ENCODE assay signal across 16 mouse cellular contexts in genomic region chr14:46914356-46914755, GRCm38 (mm10). TPM values are rescaled to one million over a fixed set of nuclear protein-coding genes. Genes with fewer than 3 reads are reported as not detected.
DNase-seq lines count a peak whose midpoint lies in the region; ATAC-seq and TF ChIP-seq lines count a peak whose summit lies in the region.
"Had no signal": no experiment of that assay in that cellular context is flagged by ENCODE, and none has a peak within 500 bp of the region (broad histone marks: within the 10 kb centered on the region; RNA-seq: fewer than 3 reads in every experiment).

No protein-coding gene starts in this region.

- H3K36me3 ChIP-seq in forebrain, embryonic 16.5 days (ENCODE audit: control insufficient read depth, insufficient read depth) = no peaks in the 10 kb centered on the region
- H3K36me3 ChIP-seq in forebrain, embryonic 12.5 days (replicated peaks) = no peaks in the 10 kb centered on the region
- H3K36me3 ChIP-seq: limb, embryonic 12.5 days had no signal

- H3K4me3 ChIP-seq in forebrain, embryonic 16.5 days (replicated peaks; ENCODE audit: low read length) = no peak overlapping the region
- H3K4me3 ChIP-seq in forebrain, embryonic 12.5 days (replicated peaks) = no peak overlapping the region
- no peak overlapping the region for H3K4me3 ChIP-seq in layer of hippocampus, adult 2 months
- H3K4me3 ChIP-seq: heart, embryonic 13.5 days; limb, embryonic 12.5 days had no signal

- H3K4me2 ChIP-seq in forebrain, embryonic 16.5 days (ENCODE audit: low read length) = no peak overlapping the region
- no peak overlapping the region for H3K4me2 ChIP-seq in forebrain, embryonic 12.5 days
- H3K4me2 ChIP-seq: heart, embryonic 13.5 days; limb, embryonic 12.5 days had no signal

- no peaks in the 10 kb centered on the region for H3K9me3 ChIP-seq in forebrain, embryonic 16.5 days (ENCODE audit: control insufficient read depth, low read length)
- no peaks in the 10 kb centered on the region for H3K9me3 ChIP-seq in forebrain, embryonic 12.5 days
- H3K9me3 ChIP-seq: heart, embryonic 13.5 days; limb, embryonic 12.5 days had no signal

- WGBS in forebrain, embryonic 16.5 days = 36% methylated on average over 6 of the region's 6 CpGs
- WGBS in forebrain, embryonic 12.5 days = 79% methylated on average over 6 of the region's 6 CpGs

- no peak overlapping the region for H3K9ac ChIP-seq in forebrain, embryonic 16.5 days (replicated peaks; ENCODE audit: low read depth, low read length)
- no peak overlapping the region for H3K9ac ChIP-seq in forebrain, embryonic 12.5 days
- H3K9ac ChIP-seq: heart, embryonic 13.5 days; limb, embryonic 12.5 days had no signal

- no peaks in the 10 kb centered on the region for H3K27me3 ChIP-seq in forebrain, embryonic 16.5 days (replicated peaks; ENCODE audit: control insufficient read depth, insufficient read depth, low read length)
- H3K27me3 ChIP-seq in forebrain, embryonic 12.5 days = no peaks in the 10 kb centered on the region
- H3K27me3 ChIP-seq: heart, embryonic 13.5 days; limb, embryonic 12.5 days had no signal

- ATAC-seq in forebrain, embryonic 16.5 days = peak; percentile 40; the same call in 1 of the 2 replicates
- no peak for ATAC-seq in forebrain, embryonic 12.5 days (ENCODE audit: low FRiP score)
- ATAC-seq in megakaryocyte progenitor cell, adult 5-6 weeks (replicated peaks; ENCODE audit: poor library complexity) = no peak
- ATAC-seq: intestine, embryonic 16.5 days had no signal

- no peak for TF ChIP-seq CTCF in layer of hippocampus, adult 2 months (conservative IDR thresholded peaks at IDR 0.05)

- H3K27ac ChIP-seq in forebrain, embryonic 16.5 days (ENCODE audit: low read length) = no peak overlapping the region
- H3K27ac ChIP-seq in forebrain, embryonic 12.5 days = no peak overlapping the region
- H3K27ac ChIP-seq in layer of hippocampus, adult 2 months = 0 out of 2 replicates have a peak overlapping the region, but pooled peaks have one; percentile 14
- H3K27ac ChIP-seq: heart, embryonic 13.5 days; limb, embryonic 12.5 days had no signal

- peak in 1 of 2 experiments; percentile 7 for DNase-seq in layer of hippocampus, adult 2 months (ENCODE audit: low spot score in 2 of 2)
- no peak for DNase-seq in layer of hippocampus, postnatal 14 days (ENCODE audit: low spot score in 2 of 2)
- peak; percentile 77 for DNase-seq in brain, adult 2 months (ENCODE audit: low read depth, low spot score)
- peak; percentile 66 to 78 for DNase-seq in cerebellum, postnatal 14 days
- no peak for DNase-seq in embryo, embryonic 11 days
- DNase-seq: layer of hippocampus, adult 9-11 months; lung, postnatal 14 days; spleen, adult 18-20 months; thymus, adult 2 months had no signal

- H3K4me1 ChIP-seq in forebrain, embryonic 16.5 days (replicated peaks; ENCODE audit: control insufficient read depth, insufficient read depth, low read length) = peaks cover 10% of the 10 kb centered on the region
- no peaks in the 10 kb centered on the region for H3K4me1 ChIP-seq in forebrain, embryonic 12.5 days

RNA-seq across cellular contexts. Expression of gene Samd4, which starts 31.7 kb away (rescaled TPM):
- 5.9 and 6.6 TPM in 2 replicates for polyA plus RNA-seq in forebrain, embryonic 16.5 days (2015; fragmentation: Nextera tagmentation; extraction: Ambion mirVana)
- 5.0 and 5.3 TPM in 2 replicates for polyA plus RNA-seq in forebrain, embryonic 12.5 days (2016; fragmentation: Nextera tagmentation; extraction: Ambion mirVana)
- total RNA-seq in layer of hippocampus, adult 2 months (2021) = 10 to 100 TPM; 11.2 to 14.4 TPM
- total RNA-seq in layer of hippocampus, postnatal 14 days (2021) = 10 to 100 TPM; 10.9 to 11.2 TPM
- 0.15 TPM in 1 of 2 replicates, not detected in the other for total RNA-seq in megakaryocyte progenitor cell, adult 5-6 weeks (2015)
- total RNA-seq in megakaryocyte progenitor cell, adult 5-6 weeks (2017) = 0.10 TPM in 1 of 2 replicates, not detected in the other
- total RNA-seq: monocyte, adult 5-6 weeks had no signal

Comparison
In these comparisons a context has a peak if more than half of its experiments do, and no peak if none do; other contexts are left out.
1. DNase-seq: peak in brain, adult 2 months (single experiment) and cerebellum, postnatal 14 days (2 of 2); none in layer of hippocampus, postnatal 14 days (0 of 2) and embryo, embryonic 11 days (single experiment).
2. RNA of gene Samd4, which starts 31.7 kb away (total RNA-seq): 11.2 to 14.4 TPM in layer of hippocampus, adult 2 months and 10.9 to 11.2 TPM in layer of hippocampus, postnatal 14 days; 0.10 to 0.15 TPM in megakaryocyte progenitor cell, adult 5-6 weeks; every median in the first group is over 10 times any median in the second.